Comparison of ENCODE assay signal across 8 mouse cellular contexts in genomic region chr10:98916011-98916780, GRCm38 (mm10). TPM values are rescaled to one million over a fixed set of nuclear protein-coding genes. Genes with fewer than 3 reads are reported as not detected.
DNase-seq lines count a peak whose midpoint lies in the region; ATAC-seq and TF ChIP-seq lines count a peak whose summit lies in the region.

No protein-coding gene starts in this region.

- no peaks in the 10 kb centered on the region for H3K36me3 ChIP-seq in lung, embryonic 14.5 days (ENCODE audit: insufficient read depth)
- H3K36me3 ChIP-seq in forebrain, embryonic 15.5 days, result no peaks in the 10 kb centered on the region
- no peaks in the 10 kb centered on the region for H3K36me3 ChIP-seq in neural tube, embryonic 11.5 days (ENCODE audit: control insufficient read depth, insufficient read depth, low read length)

- H3K27me3 ChIP-seq in lung, embryonic 14.5 days (ENCODE audit: insufficient read depth, low read length), result no peaks in the 10 kb centered on the region
- no peaks in the 10 kb centered on the region for H3K27me3 ChIP-seq in forebrain, embryonic 15.5 days
- H3K27me3 ChIP-seq in neural tube, embryonic 11.5 days (ENCODE audit: control insufficient read depth, insufficient read depth, low read length), result no peaks in the 10 kb centered on the region

- DNase-seq in lung, embryonic 14.5 days, result peak; percentile 56
- DNase-seq in lung, postnatal 4 days, result no peak
- peak; percentile 18 for DNase-seq in adrenal gland, postnatal 10 days
- DNase-seq in kidney, postnatal 10 days, result peak; percentile 37
- peak; percentile 46 for DNase-seq in neural tube, embryonic 11.5 days (ENCODE audit: low spot score)
- DNase-seq in right cerebral cortex, postnatal 25 days, result no peak

- peak overlapping the region; percentile 86 for H3K4me2 ChIP-seq in lung, embryonic 14.5 days
- H3K4me2 ChIP-seq in forebrain, embryonic 15.5 days (replicated peaks), result peak overlapping the region; percentile 86
- H3K4me2 ChIP-seq in neural tube, embryonic 11.5 days (ENCODE audit: low read depth), result peak overlapping the region; percentile 80

- WGBS in lung, embryonic 14.5 days, result 6% methylated on average over 22 of the region's 22 CpGs
- 6% methylated on average over 22 of the region's 22 CpGs for WGBS in forebrain, embryonic 15.5 days
- WGBS in neural tube, embryonic 11.5 days, result 9% methylated on average over 22 of the region's 22 CpGs

- H3K9ac ChIP-seq in lung, embryonic 14.5 days, result peak overlapping the region; percentile 91
- peak overlapping the region; percentile 83 for H3K9ac ChIP-seq in forebrain, embryonic 15.5 days (replicated peaks)
- H3K9ac ChIP-seq in neural tube, embryonic 11.5 days (ENCODE audit: low read length), result peak overlapping the region; percentile 88

- no peak for ATAC-seq in lung, embryonic 14.5 days (ENCODE audit: insufficient read depth)
- ATAC-seq in forebrain, embryonic 15.5 days (replicated peaks), result no peak
- no peak for ATAC-seq in neural tube, embryonic 11.5 days (ENCODE audit: insufficient read depth, low FRiP score, low TSS enrichment)
- no peak for ATAC-seq in megakaryocyte progenitor cell, adult 5-6 weeks (replicated peaks; ENCODE audit: poor library complexity)

- H3K4me1 ChIP-seq in lung, embryonic 14.5 days (ENCODE audit: insufficient read depth), result 0 out of 2 replicates have a peak, but pooled peaks cover 4% of the 10 kb centered on the region
- H3K4me1 ChIP-seq in forebrain, embryonic 15.5 days, result peaks cover 9% of the 10 kb centered on the region
- H3K4me1 ChIP-seq in neural tube, embryonic 11.5 days (ENCODE audit: control insufficient read depth, insufficient read depth, low read length), result peaks cover 8% of the 10 kb centered on the region

- TF ChIP-seq CTCF in lung, embryonic 14.5 days (IDR thresholded peaks at IDR 0.05; ENCODE audit: low read depth), result peak; percentile 19; the same call in 1 of the 2 replicates

- H3K9me3 ChIP-seq in lung, embryonic 14.5 days (ENCODE audit: low read depth, low read length), result no peaks in the 10 kb centered on the region
- H3K9me3 ChIP-seq in forebrain, embryonic 15.5 days, result no peaks in the 10 kb centered on the region
- H3K9me3 ChIP-seq in neural tube, embryonic 11.5 days (ENCODE audit: control insufficient read depth, low read length), result no peaks in the 10 kb centered on the region

- no peak overlapping the region for H3K27ac ChIP-seq in lung, embryonic 14.5 days (ENCODE audit: low read depth)
- H3K27ac ChIP-seq in forebrain, embryonic 15.5 days (replicated peaks), result no peak overlapping the region
- H3K27ac ChIP-seq in neural tube, embryonic 11.5 days (ENCODE audit: low read depth, low read length), result peak overlapping the region; percentile 99; the same call in 1 of the 2 replicates

- peak overlapping the region; percentile 95 for H3K4me3 ChIP-seq in lung, embryonic 14.5 days (ENCODE audit: low read depth, low read length)
- peak overlapping the region; percentile 89 for H3K4me3 ChIP-seq in forebrain, embryonic 15.5 days
- H3K4me3 ChIP-seq in neural tube, embryonic 11.5 days (ENCODE audit: low read depth, low read length), result peak overlapping the region; percentile 99

RNA-seq across cellular contexts. Expression of gene Atp2b1, which starts 2.0 kb away (rescaled TPM):
- 174 and 176 TPM in 2 replicates for polyA plus RNA-seq in lung, embryonic 14.5 days (2014; fragmentation: Nextera tagmentation; extraction: Ambion mirVana)
- 10 to 100 TPM; 53.1 to 57.7 TPM for total RNA-seq in adrenal gland, postnatal 10 days (2021)
- 169 and 176 TPM in 2 replicates for polyA plus RNA-seq in forebrain, embryonic 15.5 days (2015; fragmentation: Nextera tagmentation; extraction: Ambion mirVana)
- 131 and 132 TPM in 2 replicates for polyA plus RNA-seq in neural tube, embryonic 11.5 days (2014; fragmentation: Nextera tagmentation; extraction: Ambion mirVana)
- 31.2 and 32.3 TPM in 2 replicates for total RNA-seq in megakaryocyte progenitor cell, adult 5-6 weeks (2015)
- total RNA-seq in megakaryocyte progenitor cell, adult 5-6 weeks (2017), result 28.5 and 57.0 TPM in 2 replicates

Comparison
In these comparisons a context has a peak if more than half of its experiments do, and no peak if none do; other contexts are left out.
1. DNase-seq: peak in lung, embryonic 14.5 days (single experiment), adrenal gland, postnatal 10 days (single experiment), kidney, postnatal 10 days (single experiment) and neural tube, embryonic 11.5 days (single experiment); none in lung, postnatal 4 days (0 of 2) and right cerebral cortex, postnatal 25 days (single experiment).
2. Peak in every context shown above with its lines, with median percentiles within 50 percentile points of each other: H3K4me2 ChIP-seq, H3K4me3 ChIP-seq and H3K9ac ChIP-seq.